Mouse (Mus musculus) lung, postnatal 0 days (tissue): ENCODE data around the gene Clta. TPM values are rescaled to one million over a fixed set of nuclear protein-coding genes. Genes with fewer than 3 reads are reported as not detected.

Experiments
- ATAC-seq: fragments of 200-750 bp; cut with Nextera tagmentation; 2 replicates; pipeline ENCODE4 v1.8.0; 2017; ENCODE audit warnings: moderate library complexity
- DNase-seq: peaks from one replicate; pipeline ENCODE4 v3.0.0-alpha.2; 2016; ENCODE audit warnings: low spot score
- H3K27ac ChIP-seq: fragments of 300-500 bp; sonication (generic); 2 replicates; pipeline ENCODE4 v1.5.1; 2014; ENCODE audit warnings: antibody characterized with exemption, mild to moderate bottlenecking, low read length, mixed read lengths
- H3K27me3 ChIP-seq: fragments of 300-500 bp; sonication (generic); replicated peaks from 2 replicates; pipeline ENCODE4 v1.6.1; 2014; ENCODE audit warnings: low read length, mixed read lengths; ENCODE audit not compliant: insufficient read depth
- H3K36me3 ChIP-seq: fragments of 300-500 bp; sonication (generic); 2 replicates; pipeline ENCODE4 v1.6.1; 2014; ENCODE audit warnings: low read length, mixed read lengths; ENCODE audit not compliant: insufficient read depth
- H3K4me1 ChIP-seq: fragments of 300-500 bp; sonication (generic); 2 replicates; pipeline ENCODE4 v1.6.1; 2014; ENCODE audit warnings: antibody characterized with exemption, low read depth, low read length, mixed read lengths; ENCODE audit not compliant: insufficient read depth
- H3K4me2 ChIP-seq: fragments of 300-500 bp; sonication (generic); replicated peaks from 2 replicates; pipeline ENCODE4 v1.6.1; 2014; ENCODE audit warnings: low read depth, mild to moderate bottlenecking, low read length, moderate library complexity, mixed read lengths
- H3K4me3 ChIP-seq: fragments of 300-500 bp; sonication (generic); 2 replicates; pipeline ENCODE4 v1.5.1; 2014; ENCODE audit warnings: low read depth, low read length
- H3K9ac ChIP-seq: fragments of 300-500 bp; sonication (generic); replicated peaks from 2 replicates; pipeline ENCODE4 v1.6.1; 2014; ENCODE audit warnings: low read depth, mild to moderate bottlenecking
- H3K9me3 ChIP-seq: fragments of 300-500 bp; sonication (generic); 2 replicates; pipeline ENCODE4 v1.6.1; 2016; ENCODE audit warnings: low read length, mixed read lengths
- CTCF ChIP-seq: IDR thresholded peaks from 2 replicates; pipeline ENCODE4 v1.5.1; 2016; ENCODE audit warnings: antibody characterized with exemption, mild to moderate bottlenecking
- EP300 ChIP-seq: IDR thresholded peaks from 2 replicates; pipeline ENCODE4 v1.6.1; 2016; ENCODE audit warnings: antibody characterized with exemption, mild to moderate bottlenecking, control low read depth
- WGBS: fragments of 180-500 bp; shearing (Covaris S2); extraction: QIAGEN DNeasy Blood & Tissue Kit; methylation state at CpG from one replicate; pipeline ENCODE4 v1.1.7; 2014; 5-methylcytosine and 5-hydroxymethylcytosine counted together
- polyA plus RNA-seq: library from polyadenylated mRNA; unstranded; fragments of >200 nt; fragmentation: Nextera tagmentation; extraction: Ambion mirVana; gene quantifications from 2 replicates; pipeline ENCODE4 v1.2.1, GENCODE M21; 2015

Gene Clta
- polyA plus RNA-seq, 1 experiment from 2014 or later, result 209 TPM

DNA sequence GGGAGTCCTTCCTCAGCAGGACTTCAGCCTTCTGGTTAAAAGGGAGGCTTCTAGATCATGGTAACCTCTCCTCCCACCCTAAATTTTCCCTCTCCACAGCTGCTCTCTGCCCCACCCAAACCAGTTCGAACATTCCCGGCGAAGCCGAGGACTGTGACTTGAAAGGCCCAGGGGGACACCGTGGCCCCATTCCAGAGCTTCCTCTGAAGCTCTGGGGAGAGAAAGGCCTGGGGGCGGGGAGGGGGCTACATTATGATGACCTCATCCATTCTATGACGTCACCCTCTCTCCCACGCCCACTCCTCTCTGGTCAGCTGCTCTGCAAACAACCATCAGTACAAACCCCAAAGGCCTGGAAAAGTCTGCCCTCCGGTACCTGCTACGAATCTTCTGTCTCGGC lies 21.1 kb upstream of the Clta start, which contains the start of gene Ccin:
TSS of gene Ccin (plus strand) at position 303 of the 400 bp plus-strand sequence.
- no peaks in the 10 kb centered on the region for H3K4me1 ChIP-seq
- no peaks in the 10 kb centered on the region for H3K36me3 ChIP-seq
- H3K4me3 ChIP-seq, result no peak within 1 kb of the TSS
- no peak for DNase-seq
- TF ChIP-seq CTCF (no peak), EP300 (no peak)
- H3K4me2 ChIP-seq, result peak within 1 kb of the TSS; percentile 46
- ATAC-seq, result no peak
- no peak within 1 kb of the TSS; the same call in 1 of the 2 replicates for H3K9ac ChIP-seq
- no peaks in the 10 kb centered on the region for H3K27me3 ChIP-seq
- no peak within 1 kb of the TSS for H3K27ac ChIP-seq
- 64% methylated on average over 11 of the region's 11 CpGs for WGBS
- no peaks in the 10 kb centered on the region for H3K9me3 ChIP-seq

DNA sequence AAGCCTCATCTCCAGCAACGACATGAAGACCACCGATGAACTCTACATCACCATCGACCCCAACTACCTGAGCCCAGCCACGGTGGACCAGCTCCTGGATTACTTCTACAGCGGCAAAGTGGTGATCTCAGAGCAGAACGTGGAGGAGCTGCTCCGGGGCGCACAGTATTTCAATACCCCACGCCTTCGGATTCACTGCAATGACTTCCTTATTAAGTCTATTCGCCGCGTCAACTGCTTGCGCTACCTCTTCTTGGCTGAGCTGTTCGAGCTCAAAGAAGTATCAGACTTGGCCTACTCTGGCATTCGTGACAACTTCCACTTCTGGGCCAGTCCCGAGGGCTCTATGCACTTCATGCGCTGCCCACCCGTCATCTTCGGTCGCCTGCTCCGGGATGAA lies 20.5 kb upstream of the Clta start:
- DNase-seq (no peak), ATAC-seq (no peak)
- no peak for TF ChIP-seq EP300
- no peak for TF ChIP-seq CTCF
- H3K36me3 ChIP-seq, result no peaks in the 10 kb centered on the region
- no peak overlapping the region for H3K9ac ChIP-seq
- no peak overlapping the region for H3K27ac ChIP-seq
- no peaks in the 10 kb centered on the region for H3K9me3 ChIP-seq
- no peak overlapping the region for H3K4me2 ChIP-seq
- 88% methylated on average over 22 of the region's 22 CpGs for WGBS
- no peaks in the 10 kb centered on the region for H3K4me1 ChIP-seq
- H3K4me3 ChIP-seq, result no peak overlapping the region
- no peaks in the 10 kb centered on the region for H3K27me3 ChIP-seq

DNA sequence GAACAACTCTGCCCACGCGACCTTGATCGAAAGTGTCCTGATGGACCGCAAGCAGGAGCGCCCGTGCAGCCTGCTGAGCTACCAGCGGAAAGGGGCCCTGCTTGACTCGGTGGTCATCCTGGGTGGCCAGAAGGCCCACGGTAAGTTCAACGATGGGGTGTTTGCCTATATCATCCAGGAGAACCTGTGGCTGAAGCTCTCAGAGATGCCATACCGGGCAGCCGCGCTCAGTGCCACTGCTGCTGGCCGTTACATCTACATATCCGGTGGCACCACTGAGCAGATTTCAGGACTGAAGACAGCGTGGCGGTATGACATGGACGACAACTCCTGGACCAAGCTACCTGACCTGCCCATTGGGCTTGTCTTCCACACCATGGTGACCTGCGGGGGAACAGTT lies 19.9 kb upstream of the Clta start:
- Histone ChIP-seq H3K27ac (no peak overlapping the region), H3K4me3 (no peak overlapping the region), H3K4me2 (no peak overlapping the region), H3K4me1 (no peaks in the 10 kb centered on the region), H3K9ac (no peak overlapping the region), H3K9me3 (no peaks in the 10 kb centered on the region), H3K36me3 (no peaks in the 10 kb centered on the region), H3K27me3 (no peaks in the 10 kb centered on the region)
- TF ChIP-seq EP300 (no peak), CTCF (no peak)
- ATAC-seq, result no peak
- no peak for DNase-seq
- 91% methylated on average over 19 of the region's 19 CpGs for WGBS

DNA sequence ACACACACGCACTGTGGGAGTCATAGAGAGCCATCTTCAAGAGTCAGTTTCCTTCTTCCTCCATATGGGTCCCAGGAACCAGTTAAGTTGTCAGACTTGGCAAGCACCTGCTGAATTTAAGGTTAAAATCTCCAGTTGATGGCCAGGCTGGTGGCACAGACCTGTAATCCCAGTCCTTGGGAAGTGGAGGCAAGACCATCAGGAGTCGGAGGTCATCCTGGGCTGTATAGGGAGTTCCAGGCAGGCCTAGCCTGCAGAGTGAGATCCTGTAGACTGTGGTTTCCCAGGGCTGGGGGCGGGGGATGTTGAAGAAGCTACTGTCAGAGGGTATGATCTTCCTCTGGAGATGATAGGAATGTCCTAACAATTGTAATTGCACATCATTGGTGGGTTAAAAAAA lies 15.3 kb upstream of the Clta start:
- H3K4me1 ChIP-seq, result no peaks in the 10 kb centered on the region
- H3K27me3 ChIP-seq, result no peaks in the 10 kb centered on the region
- H3K4me3 ChIP-seq, result no peak overlapping the region
- WGBS, result 85% methylated on average over 3 of the region's 3 CpGs
- H3K36me3 ChIP-seq, result no peaks in the 10 kb centered on the region
- TF ChIP-seq CTCF, result no peak
- no peak for TF ChIP-seq EP300
- ATAC-seq (no peak), DNase-seq (no peak)
- no peaks in the 10 kb centered on the region for H3K9me3 ChIP-seq
- H3K27ac ChIP-seq, result no peak overlapping the region
- H3K4me2 ChIP-seq, result no peak overlapping the region
- H3K9ac ChIP-seq, result no peak overlapping the region

DNA sequence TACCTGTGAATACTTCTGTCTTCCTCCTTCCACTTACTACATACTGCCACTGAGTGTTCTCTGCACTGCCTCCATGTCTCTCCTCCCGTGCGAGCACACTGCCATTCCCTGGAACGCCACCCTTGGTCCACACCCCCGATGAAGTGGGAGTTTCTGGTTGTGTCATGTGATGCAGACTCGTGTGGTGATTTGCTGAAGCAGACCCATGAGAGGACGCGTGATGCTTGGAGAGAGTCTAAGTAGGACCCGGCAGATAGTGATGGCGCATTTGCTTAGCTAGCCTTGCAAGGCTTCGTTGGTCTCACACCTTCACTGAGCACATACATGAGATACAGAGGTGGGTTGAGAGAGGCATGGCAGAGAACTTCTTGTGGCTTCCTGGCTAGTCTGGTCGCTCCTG lies 11.2 kb upstream of the Clta start:
- WGBS, result 90% methylated on average over 11 of the region's 11 CpGs
- ATAC-seq (no peak), DNase-seq (no peak)
- TF ChIP-seq EP300 (no peak), CTCF (no peak)
- Histone ChIP-seq H3K4me1 (no peaks in the 10 kb centered on the region), H3K36me3 (no peaks in the 10 kb centered on the region), H3K4me2 (no peak overlapping the region), H3K4me3 (no peak overlapping the region), H3K27ac (no peak overlapping the region), H3K27me3 (no peaks in the 10 kb centered on the region), H3K9me3 (no peaks in the 10 kb centered on the region), H3K9ac (no peak overlapping the region)

DNA sequence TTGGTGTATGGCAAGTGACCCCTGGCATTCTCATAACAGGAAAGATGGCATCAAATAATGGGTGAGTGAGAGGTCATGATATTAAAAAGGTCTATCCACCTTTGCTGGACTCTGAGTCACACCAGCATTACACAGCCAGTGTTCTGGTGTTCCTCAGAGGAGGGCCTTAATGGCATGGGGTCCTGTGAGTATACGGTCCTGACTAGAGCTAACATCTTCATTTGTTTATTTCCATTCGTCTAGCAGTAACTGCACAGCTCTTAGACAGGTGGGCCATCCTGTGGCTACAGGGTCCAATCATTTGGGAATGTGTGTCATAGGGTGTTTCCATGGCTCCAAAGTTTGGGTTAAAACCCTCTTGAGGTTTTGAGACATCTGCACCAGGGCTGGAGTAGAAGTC lies 9.9 kb upstream of the Clta start:
- Histone ChIP-seq H3K9me3 (no peaks in the 10 kb centered on the region), H3K36me3 (no peaks in the 10 kb centered on the region), H3K9ac (no peak overlapping the region), H3K27ac (no peak overlapping the region), H3K4me2 (no peak overlapping the region), H3K4me3 (no peak overlapping the region), H3K4me1 (no peaks in the 10 kb centered on the region), H3K27me3 (no peaks in the 10 kb centered on the region)
- ATAC-seq, result no peak
- TF ChIP-seq EP300, result no peak
- no peak for TF ChIP-seq CTCF
- 54% methylated on average over 2 of the region's 2 CpGs for WGBS
- no peak for DNase-seq

DNA sequence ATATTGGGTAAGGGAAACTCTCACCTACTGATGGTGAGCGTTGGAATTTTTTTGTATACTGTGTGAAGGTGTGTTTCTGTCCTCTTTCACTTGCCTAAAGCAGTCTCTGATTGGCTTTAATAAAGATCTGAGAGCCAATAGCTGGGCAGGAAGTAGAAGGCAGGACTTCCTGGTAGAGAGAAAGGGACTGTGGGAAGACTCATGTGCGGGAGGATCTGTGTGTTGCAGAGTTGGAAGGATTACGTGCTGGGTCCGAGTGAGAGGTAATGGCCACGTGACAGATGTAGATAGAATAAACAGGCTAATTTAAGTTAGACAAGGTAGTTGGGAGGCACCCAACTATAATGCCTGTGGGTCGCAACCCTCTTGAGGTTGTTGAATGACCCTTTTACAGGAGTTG lies 630 bp upstream of the Clta start:
- no peak overlapping the region for H3K27ac ChIP-seq
- H3K36me3 ChIP-seq, result no peaks in the 10 kb centered on the region
- no peaks in the 10 kb centered on the region for H3K27me3 ChIP-seq
- H3K4me1 ChIP-seq, result no peaks in the 10 kb centered on the region
- H3K4me2 ChIP-seq, result no peak overlapping the region; the same call in 1 of the 2 replicates
- peak; percentile 65 for ATAC-seq
- no peak overlapping the region for H3K4me3 ChIP-seq
- H3K9ac ChIP-seq, result no peak overlapping the region
- no peaks in the 10 kb centered on the region for H3K9me3 ChIP-seq
- DNase-seq, result peak; percentile 40
- no peak for TF ChIP-seq EP300
- no peak for TF ChIP-seq CTCF
- WGBS, result 53% methylated on average over 6 of the region's 6 CpGs
